Mouse (Mus musculus) brain, embryonic 14.5 days (tissue): ENCODE measurements at regions not wholly inside any gene's neighbourhood (a gene's known extent, or its start where the extent isn't known, plus 50 kb on each side); places are given as distances from the start of the nearest gene placed in this dataset.

Experiments used
- DNase-seq: peaks from one replicate; pipeline ENCODE4 v3.0.0-alpha.2; 2011; ENCODE audit warnings: low read depth
- CTCF ChIP-seq: fragments of 200-500 bp; IDR thresholded peaks from 2 replicates; pipeline ENCODE4 v1.5.1; 2012; ENCODE audit warnings: inconsistent platforms, mild to moderate bottlenecking, moderate library complexity, borderline replicate concordance; ENCODE audit not compliant: insufficient read depth, insufficient read length; ENCODE audit errors: extremely low read depth
- POLR2A ChIP-seq: fragments of 200-500 bp; IDR thresholded peaks from 2 replicates; pipeline ENCODE4 v1.6.1; 2012; ENCODE audit warnings: mild to moderate bottlenecking, inconsistent platforms, borderline replicate concordance; ENCODE audit not compliant: poor library complexity, insufficient read depth, insufficient read length, severe bottlenecking; ENCODE audit errors: extremely low read depth

DNA sequence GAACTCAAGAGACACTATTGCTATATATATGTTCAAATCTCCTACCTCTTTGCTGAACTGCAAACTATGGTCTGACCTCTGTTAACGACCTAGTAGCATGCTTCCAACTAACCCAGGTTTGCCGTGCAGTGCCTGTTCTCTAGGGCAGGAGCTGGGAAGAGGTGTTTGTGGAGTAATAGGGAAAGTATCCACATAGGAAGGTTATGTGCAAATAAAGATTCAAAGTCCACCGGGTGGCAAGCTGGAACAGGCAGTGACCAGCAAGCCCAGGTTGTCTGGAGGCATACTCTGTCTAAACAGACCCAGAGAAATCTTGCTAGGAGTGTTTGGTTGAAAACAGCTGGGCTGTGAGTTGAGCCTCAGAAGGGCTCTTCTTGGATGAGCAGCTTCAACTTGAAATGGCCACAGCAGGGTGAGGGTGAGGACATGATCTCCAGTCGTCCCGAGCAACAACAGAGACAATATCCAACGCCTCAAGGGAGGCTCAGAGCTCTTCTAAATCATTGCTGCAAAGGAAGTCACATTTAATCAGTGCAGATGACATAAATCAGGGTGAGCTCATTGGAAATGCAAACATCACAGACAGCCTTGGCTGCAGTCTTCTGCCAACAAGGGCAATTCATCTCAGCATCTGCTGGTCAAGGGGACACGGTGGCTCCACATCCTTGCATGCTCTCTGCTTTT is 846.7 kb downstream of the Synb start:
- TF ChIP-seq POLR2A = no peak
- no peak for DNase-seq

DNA sequence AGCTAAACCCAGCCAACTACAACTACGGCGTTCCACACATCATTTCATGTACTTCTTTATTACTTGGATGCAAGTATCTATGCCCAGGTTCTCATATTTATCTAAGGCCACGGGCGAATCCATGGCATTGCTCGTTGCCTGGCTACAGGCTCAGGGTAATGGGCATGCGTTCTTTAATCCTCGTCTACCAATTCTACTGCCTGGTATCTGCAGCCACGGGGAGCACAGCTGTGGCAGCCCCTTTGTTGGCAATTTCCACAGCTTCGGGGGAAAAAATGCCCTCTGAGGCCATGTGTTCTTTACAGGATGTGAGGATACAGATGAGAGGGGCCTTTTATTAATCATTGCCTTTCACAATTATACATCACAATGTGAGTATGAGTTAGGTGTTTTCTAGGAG is 860.8 kb downstream of the Synb start:
- DNase-seq = peak; percentile 48
- TF ChIP-seq CTCF (no peak), POLR2A (no peak)

DNA sequence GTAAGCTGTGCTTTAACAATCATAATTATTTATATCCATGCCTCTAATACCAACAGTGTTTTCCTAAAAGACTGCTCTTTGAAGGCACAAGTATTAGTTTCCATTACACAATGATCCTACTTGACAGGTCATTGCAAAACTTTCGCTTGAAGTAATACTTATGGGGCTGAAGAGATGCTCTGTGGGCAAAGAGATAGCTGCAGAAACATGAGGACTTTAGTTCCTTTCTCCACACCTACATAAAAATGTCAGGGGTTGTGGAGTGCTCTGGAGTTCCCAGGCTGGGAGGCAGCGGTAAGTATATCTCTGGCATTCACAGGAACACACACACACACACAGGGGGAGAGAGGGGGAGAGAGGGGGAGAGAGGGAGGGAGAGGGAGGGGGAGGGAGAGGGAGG is 862.0 kb downstream of the Synb start:
- TF ChIP-seq POLR2A (no peak), CTCF (no peak)
- no peak for DNase-seq

DNA sequence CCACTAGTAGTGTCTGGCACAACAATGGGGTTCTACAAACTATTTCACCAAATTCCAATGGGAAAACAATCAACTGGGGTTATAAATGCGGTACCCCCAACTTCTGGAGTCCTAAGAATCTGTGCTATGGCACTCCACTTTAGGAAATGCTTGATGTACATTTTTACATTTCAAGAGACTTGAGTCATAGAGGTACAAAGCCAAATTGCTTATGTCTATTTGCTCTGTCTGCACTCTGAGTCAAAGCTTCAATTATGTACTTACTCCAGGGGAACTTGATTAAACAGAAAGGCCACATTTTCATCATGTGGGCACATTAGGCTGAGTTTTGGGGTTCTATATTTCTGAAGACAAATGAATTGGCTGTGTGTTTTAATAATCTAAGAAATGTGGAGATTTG is 866.9 kb downstream of the Synb start:
- TF ChIP-seq CTCF (no peak), POLR2A (no peak)
- DNase-seq = no peak

DNA sequence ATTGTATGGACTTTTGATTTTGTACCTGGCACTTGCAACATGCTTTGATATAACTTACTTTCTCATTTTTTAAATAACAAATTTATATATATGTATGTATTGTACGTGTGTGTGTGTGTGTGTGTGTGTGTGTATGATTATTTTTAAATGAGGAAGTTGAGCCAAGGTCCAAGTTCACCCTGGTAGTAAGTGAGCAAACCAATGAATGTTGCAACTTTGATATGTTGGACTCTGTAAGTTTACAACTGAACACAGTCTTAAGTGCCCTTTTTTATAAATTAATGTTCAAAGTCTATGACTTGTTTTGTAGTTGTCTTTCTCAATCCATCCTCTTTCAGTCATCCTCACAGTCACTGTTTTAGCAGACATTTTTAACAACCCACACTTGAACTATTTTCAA is 901.7 kb downstream of the Synb start:
- no peak for TF ChIP-seq CTCF
- no peak for TF ChIP-seq POLR2A
- DNase-seq = no peak

DNA sequence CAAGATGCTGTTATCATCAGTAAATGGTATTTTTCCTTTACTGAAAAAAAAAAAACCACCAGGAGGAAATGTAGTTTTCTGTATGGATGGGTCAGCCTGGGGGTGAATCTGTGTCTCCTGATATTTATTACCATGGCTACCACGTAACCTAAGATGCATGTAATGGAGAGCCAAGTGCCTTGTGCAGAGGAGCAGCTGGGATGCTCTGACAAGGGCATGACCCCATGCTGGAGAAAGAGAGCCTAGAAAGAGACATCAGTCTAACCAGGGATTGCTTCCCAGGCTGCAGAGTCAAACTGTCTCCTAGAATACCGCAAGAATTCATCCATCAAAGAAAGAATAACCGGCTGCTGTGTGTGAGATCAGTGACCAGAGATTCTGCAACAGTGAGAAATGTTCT is 902.2 kb downstream of the Synb start:
- no peak for TF ChIP-seq POLR2A
- DNase-seq = peak; percentile 54

DNA sequence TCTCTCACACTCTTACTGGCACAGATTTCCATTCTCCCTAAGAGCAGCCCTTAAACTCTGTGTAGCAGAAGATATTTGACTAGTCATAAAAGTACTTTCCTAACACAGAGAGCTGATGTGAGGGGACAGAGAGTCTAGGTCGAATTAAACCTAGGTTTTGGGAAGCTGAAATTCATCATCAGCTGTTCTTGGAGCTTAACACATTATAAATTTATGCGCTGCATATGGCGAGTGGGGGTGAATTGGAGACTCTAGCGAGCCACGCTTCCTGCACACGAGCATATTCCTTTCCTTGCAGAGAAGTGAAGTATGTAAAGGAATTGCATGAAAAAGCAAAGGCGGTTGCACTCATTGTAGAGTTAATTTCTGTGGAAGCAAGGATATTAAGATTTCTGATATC is 912.4 kb downstream of the Synb start:
- TF ChIP-seq POLR2A = no peak
- no peak for TF ChIP-seq CTCF
- peak; percentile 68 for DNase-seq

DNA sequence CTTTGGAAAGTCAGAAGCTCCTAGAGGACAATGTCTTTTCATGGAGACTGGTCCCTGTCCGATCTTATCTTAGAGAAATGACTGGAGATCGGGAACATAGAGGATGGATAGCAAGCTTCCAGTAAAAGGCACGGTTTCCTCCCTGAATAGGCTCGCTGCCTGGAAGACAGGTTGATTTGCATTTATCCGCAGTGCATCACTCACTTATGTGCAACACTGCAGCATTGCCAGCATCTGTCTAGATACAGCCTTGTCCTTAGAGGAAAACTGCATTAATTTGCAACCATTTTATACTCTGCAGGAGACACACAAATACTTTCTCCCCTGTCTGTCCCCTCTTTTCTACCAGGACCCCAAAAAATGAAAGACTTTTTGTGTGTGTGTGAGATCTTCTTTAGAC is 926.4 kb downstream of the Synb start:
- TF ChIP-seq CTCF = no peak
- TF ChIP-seq POLR2A = no peak
- peak; percentile 63 for DNase-seq

DNA sequence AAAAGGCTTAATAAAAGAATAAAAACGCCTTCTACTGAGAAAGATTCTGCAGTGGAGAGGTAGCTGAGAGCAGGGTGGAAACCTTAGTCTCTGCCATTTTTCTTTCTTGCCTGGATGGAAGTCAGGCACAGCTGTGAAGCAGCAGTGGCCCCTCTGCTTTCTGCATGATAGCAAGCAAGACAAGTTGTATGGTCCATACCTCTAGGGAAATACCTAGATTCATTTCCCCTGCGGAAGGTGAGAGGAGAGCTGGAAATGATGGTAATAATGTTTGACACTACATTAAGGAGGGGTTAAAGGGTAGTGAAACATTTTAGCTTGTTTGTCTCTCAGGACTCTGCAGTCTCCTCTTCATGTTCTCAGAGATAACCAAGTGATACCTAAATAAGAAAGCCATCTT is 930.2 kb downstream of the Synb start:
- DNase-seq = no peak
- TF ChIP-seq CTCF = no peak
- TF ChIP-seq POLR2A = no peak

DNA sequence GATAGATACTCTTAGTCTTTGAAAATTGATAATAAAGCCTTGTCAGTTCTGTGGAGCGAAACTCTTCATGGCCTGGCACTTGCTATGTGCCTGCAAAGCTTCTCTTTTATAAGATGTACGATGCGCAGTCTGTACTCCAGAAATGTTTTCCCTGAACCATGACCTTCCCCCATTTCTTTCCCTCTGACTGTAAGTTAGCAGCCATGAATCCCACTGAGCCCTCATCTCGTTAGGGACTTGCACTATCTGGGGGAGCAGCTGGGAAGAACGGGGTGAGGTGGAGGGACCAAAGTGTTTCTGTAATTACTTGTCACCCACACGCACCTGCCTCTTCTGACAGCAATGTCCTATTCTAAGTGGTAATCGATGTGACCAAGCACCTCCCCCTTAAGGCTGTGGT is 932.1 kb downstream of the Synb start:
- TF ChIP-seq POLR2A (no peak), CTCF (no peak)
- peak; percentile 78 for DNase-seq

DNA sequence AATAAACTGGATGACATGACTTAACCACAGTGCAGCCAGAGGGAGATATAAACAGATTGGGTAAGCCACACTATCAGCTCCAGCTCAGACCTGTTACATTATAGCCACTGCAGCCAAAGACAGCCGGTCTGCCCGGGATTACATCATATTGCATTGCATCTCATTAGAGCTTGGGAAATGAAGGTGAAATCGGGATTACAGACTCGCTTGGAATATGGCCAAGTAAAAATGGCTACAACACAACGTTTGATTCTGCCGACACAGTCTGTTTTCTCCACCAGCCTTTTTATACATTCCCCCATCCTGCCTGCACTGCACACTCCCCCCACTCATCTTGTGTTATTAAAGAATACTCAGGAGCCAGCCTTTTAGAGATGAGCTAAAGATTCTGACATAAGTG is 932.6 kb downstream of the Synb start:
- TF ChIP-seq POLR2A = no peak
- TF ChIP-seq CTCF = no peak
- peak; percentile 94 for DNase-seq

DNA sequence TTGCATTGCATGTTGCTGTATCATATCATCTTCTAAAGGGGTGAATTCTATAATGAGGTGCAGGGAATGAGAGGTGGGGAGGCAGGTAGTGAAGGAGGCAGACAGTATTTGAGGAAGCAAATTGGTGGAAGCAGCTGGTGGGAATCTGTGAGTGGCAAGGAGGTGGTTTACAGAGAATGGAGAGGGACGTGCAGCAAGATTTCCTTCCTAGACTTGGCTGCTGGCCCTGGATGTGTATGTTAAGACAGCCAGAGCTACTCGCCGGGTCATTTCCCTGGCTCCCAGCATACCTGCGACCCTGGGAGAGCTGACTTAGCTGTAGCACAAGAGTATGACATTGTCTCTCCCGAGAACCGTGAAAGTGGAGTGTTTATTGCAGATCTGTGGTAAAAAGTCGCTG is 937.7 kb downstream of the Synb start:
- TF ChIP-seq CTCF (no peak), POLR2A (no peak)
- DNase-seq = peak; percentile 78
